Mouse (Mus musculus) neutrophil, adult 65 days (primary cell): ENCODE results near the gene Atp13a5. TPM values are rescaled to one million over a fixed set of nuclear protein-coding genes. Genes with fewer than 3 reads are reported as not detected.

Experiments
- total RNA-seq: library from RNA; stranded (reverse); gene quantifications from 2 replicates; pipeline ENCODE4 v1.2.4, GENCODE M21; 2023

Atp13a5 gene
- not detected in 2 replicates for total RNA-seq

DNA sequence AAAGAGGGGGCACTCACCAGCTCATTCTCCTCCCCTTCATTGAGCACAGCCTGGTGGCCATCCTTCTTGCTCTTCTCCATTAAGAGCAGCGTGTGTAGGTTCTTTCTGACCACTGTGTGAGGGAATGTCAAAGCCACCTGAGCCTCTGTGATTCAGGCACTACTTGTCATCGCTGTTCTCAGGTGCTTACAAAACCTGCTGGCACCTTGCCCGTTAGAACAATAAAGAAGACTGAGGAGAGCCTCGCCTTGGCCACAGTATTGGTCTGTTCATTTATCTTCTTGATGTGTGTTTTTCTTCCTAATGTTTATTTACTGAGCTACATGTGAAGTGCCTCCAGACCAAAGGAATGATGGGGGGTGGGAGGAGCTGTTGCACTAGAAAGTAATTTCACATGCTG is at the start of gene Atp13a5:
Atp13a5 (minus strand) TSS at position 275 of the 400 bp plus-strand sequence.

DNA sequence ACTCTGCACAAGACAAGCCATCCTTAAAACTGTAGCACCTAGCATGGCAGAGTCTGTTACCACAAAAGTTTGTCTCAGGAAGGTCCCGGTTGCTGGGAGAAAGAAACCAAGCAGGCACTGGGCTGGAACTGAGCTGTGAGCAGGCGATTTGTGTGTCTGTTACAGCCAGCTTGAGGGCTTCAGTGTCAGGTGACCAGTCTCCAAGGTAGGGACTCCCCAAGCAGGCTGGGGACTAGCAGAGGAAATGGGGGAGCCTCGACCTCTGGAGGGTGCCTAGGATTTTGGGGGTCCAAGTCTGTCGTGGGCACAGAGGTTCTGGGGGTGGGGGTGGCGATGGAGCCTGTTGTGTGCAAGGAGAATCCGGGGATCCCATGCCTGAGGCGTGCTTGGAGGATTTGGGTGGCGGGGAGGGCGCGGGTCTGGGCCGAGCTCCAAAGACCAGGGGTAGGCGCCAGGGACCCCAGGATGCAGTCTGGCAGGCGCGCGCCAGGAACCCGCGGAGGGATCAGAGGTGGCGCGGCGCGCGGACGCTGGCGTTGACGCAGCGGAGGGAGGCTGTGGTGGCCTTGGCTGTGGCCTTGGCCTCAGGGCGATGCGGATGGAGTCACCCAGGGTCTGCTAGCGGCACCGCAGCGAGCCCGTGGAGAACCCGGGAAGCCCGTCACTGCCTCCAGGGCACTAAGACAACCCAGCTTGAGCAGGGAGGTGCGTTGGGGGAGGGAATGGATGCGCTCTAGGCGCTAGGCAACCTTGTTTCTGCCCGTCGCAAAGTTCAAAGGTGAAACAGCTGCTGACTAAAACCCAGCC is 168.7 kb downstream of the Atp13a5 start, which contains the start of gene Hrasls:
Hrasls (plus strand) TSS at position 91 of the 807 bp plus-strand sequence.

Other genes with a start within 250 kb of the Atp13a5 start
- not detected in 2 replicates for gene Hrasls, start 169.0 kb downstream of the Atp13a5 start, total RNA-seq
- 0.16 TPM in 1 of 2 replicates, not detected in the other for gene Atp13a4, start 166.1 kb upstream of the Atp13a5 start, total RNA-seq
- 18.5 and 22.1 TPM in 2 replicates for gene Opa1, start 200.6 kb upstream of the Atp13a5 start, total RNA-seq